ENCODE assay signal across 9 mouse cellular contexts in genomic region chr8:119064523-119064922, GRCm38 (mm10).
DNase-seq lines count a peak whose midpoint lies in the region; ATAC-seq and TF ChIP-seq lines count a peak whose summit lies in the region.
"Had no signal": no experiment of that assay in that cellular context is flagged by ENCODE, and none has a peak within 500 bp of the region (broad histone marks: within the 10 kb centered on the region; RNA-seq: fewer than 3 reads in every experiment).

No protein-coding gene starts in this region.

- H3K36me3 ChIP-seq in midbrain, embryonic 11.5 days (ENCODE audit: control insufficient read depth, insufficient read depth, low read length): no peaks in the 10 kb centered on the region
- no peaks in the 10 kb centered on the region for H3K36me3 ChIP-seq in midbrain, embryonic 13.5 days
- no peaks in the 10 kb centered on the region for H3K36me3 ChIP-seq in heart, embryonic 10.5 days
- no peaks in the 10 kb centered on the region for H3K36me3 ChIP-seq in midbrain, postnatal 0 days (ENCODE audit: insufficient read depth, low read length)

- 23% methylated on average over 11 of the region's 11 CpGs for WGBS in midbrain, embryonic 11.5 days
- 22% methylated on average over 11 of the region's 11 CpGs for WGBS in midbrain, embryonic 13.5 days
- WGBS in heart, embryonic 10.5 days: 18% methylated on average over 11 of the region's 11 CpGs
- WGBS in midbrain, postnatal 0 days: 17% methylated on average over 11 of the region's 11 CpGs

- H3K9ac ChIP-seq in midbrain, embryonic 11.5 days (ENCODE audit: low read length): no peak overlapping the region
- no peak overlapping the region for H3K9ac ChIP-seq in midbrain, embryonic 13.5 days (replicated peaks)
- H3K9ac ChIP-seq in midbrain, postnatal 0 days (replicated peaks; ENCODE audit: low read length, poor library complexity, severe bottlenecking): no peak overlapping the region

- 0 out of 2 replicates have a peak, but pooled peaks have one; percentile 33 for ATAC-seq in midbrain, embryonic 11.5 days (ENCODE audit: low FRiP score)
- no peak for ATAC-seq in midbrain, embryonic 13.5 days
- no peak for ATAC-seq in midbrain, postnatal 0 days (ENCODE audit: low FRiP score)
- no peak for ATAC-seq in monocyte, adult 5-6 weeks (replicated peaks; ENCODE audit: insufficient number of reproducible peaks, low FRiP score, low TSS enrichment, poor library complexity, severe bottlenecking)

- H3K9me3 ChIP-seq in midbrain, embryonic 11.5 days (ENCODE audit: control insufficient read depth, low read length): no peaks in the 10 kb centered on the region
- no peaks in the 10 kb centered on the region for H3K9me3 ChIP-seq in midbrain, embryonic 13.5 days
- H3K9me3 ChIP-seq in heart, embryonic 10.5 days: no peaks in the 10 kb centered on the region
- no peaks in the 10 kb centered on the region for H3K9me3 ChIP-seq in midbrain, postnatal 0 days (ENCODE audit: low read length)

- no peaks in the 10 kb centered on the region for H3K27me3 ChIP-seq in midbrain, embryonic 11.5 days (ENCODE audit: control insufficient read depth, insufficient read depth, low read length)
- H3K27me3 ChIP-seq in midbrain, embryonic 13.5 days: no peaks in the 10 kb centered on the region
- H3K27me3 ChIP-seq in heart, embryonic 10.5 days (ENCODE audit: insufficient read depth, poor library complexity, severe bottlenecking): no peaks in the 10 kb centered on the region
- H3K27me3 ChIP-seq in midbrain, postnatal 0 days (ENCODE audit: insufficient read depth, low read length): no peaks in the 10 kb centered on the region
- H3K27me3 ChIP-seq: megakaryocyte, embryonic 14.5 days had no signal

- H3K4me1 ChIP-seq in midbrain, embryonic 11.5 days (ENCODE audit: control insufficient read depth, insufficient read depth, low read length): no peaks in the 10 kb centered on the region
- 0 out of 2 replicates have a peak, but pooled peaks cover 10% of the 10 kb centered on the region for H3K4me1 ChIP-seq in midbrain, embryonic 13.5 days (replicated peaks)
- no peaks in the 10 kb centered on the region for H3K4me1 ChIP-seq in heart, embryonic 10.5 days
- no peaks in the 10 kb centered on the region; the same call in 1 of the 2 replicates for H3K4me1 ChIP-seq in midbrain, postnatal 0 days (ENCODE audit: insufficient read depth, low read length)
- H3K4me1 ChIP-seq: megakaryocyte, embryonic 14.5 days had no signal

- DNase-seq in midbrain, embryonic 11.5 days (ENCODE audit: low spot score, missing footprints): peak; percentile 95
- DNase-seq in WW6 (ENCODE audit: low read depth, low spot score): peak; percentile 29
- peak; percentile 63 to 78 for DNase-seq in cerebellum, adult 18-20 months
- DNase-seq in heart, embryonic 10.5 days (ENCODE audit: low spot score): peak; percentile 79
- peak; percentile 27 to 60 for DNase-seq in layer of hippocampus, postnatal 25 days (ENCODE audit: extremely low spot score in 1 of 2, low spot score in 1 of 2)
- DNase-seq in midbrain, postnatal 0 days (ENCODE audit: low spot score): peak; percentile 60

- no peak overlapping the region for H3K4me2 ChIP-seq in midbrain, embryonic 11.5 days
- no peak overlapping the region for H3K4me2 ChIP-seq in midbrain, embryonic 13.5 days (replicated peaks)
- no peak overlapping the region for H3K4me2 ChIP-seq in midbrain, postnatal 0 days (ENCODE audit: low read depth, low read length, poor library complexity, severe bottlenecking)

- no peak overlapping the region for H3K4me3 ChIP-seq in midbrain, embryonic 11.5 days (ENCODE audit: low read depth, low read length)
- no peak overlapping the region for H3K4me3 ChIP-seq in midbrain, embryonic 13.5 days (replicated peaks)
- H3K4me3 ChIP-seq in heart, embryonic 10.5 days: no peak overlapping the region
- no peak overlapping the region for H3K4me3 ChIP-seq in midbrain, postnatal 0 days (ENCODE audit: low read depth, low read length)
- H3K4me3 ChIP-seq: megakaryocyte, embryonic 14.5 days had no signal

- peak; percentile 81 for TF ChIP-seq CTCF in midbrain, postnatal 0 days (IDR thresholded peaks at IDR 0.05)

- H3K27ac ChIP-seq in midbrain, embryonic 11.5 days (ENCODE audit: low read depth, low read length): no peak overlapping the region
- H3K27ac ChIP-seq in midbrain, embryonic 13.5 days: no peak overlapping the region
- no peak overlapping the region for H3K27ac ChIP-seq in heart, embryonic 10.5 days
- H3K27ac ChIP-seq in midbrain, postnatal 0 days (ENCODE audit: low read depth, low read length): no peak overlapping the region

Comparison
In these comparisons a context has a peak if more than half of its experiments do, and no peak if none do; other contexts are left out.
1. DNase-seq: peak in every context shown above with its lines; median percentile 95 in midbrain, embryonic 11.5 days; 79 in heart, embryonic 10.5 days; 70 in cerebellum, adult 18-20 months; 60 in midbrain, postnatal 0 days; 44 in layer of hippocampus, postnatal 25 days; 29 in WW6.